Mouse (Mus musculus) lung, adult 2 months (tissue): ENCODE measurements around the gene Ehmt2.
"Not testable (repeated sequence)": the region's sequence is repeated elsewhere in the genome, so short reads cannot be mapped to it uniquely, and the experiment has no call there.

Experiments
- CTCF ChIP-seq: fragments of 200-500 bp; IDR thresholded peaks from 2 replicates; pipeline ENCODE4 v1.5.1; 2011; ENCODE audit warnings: mild to moderate bottlenecking, low read length, control low read depth; ENCODE audit not compliant: insufficient read depth
- POLR2A ChIP-seq: fragments of 200-500 bp; IDR thresholded peaks from 2 replicates; pipeline ENCODE4 v1.6.1; 2011; ENCODE audit warnings: low read depth, mild to moderate bottlenecking, control low read depth, low read length, borderline replicate concordance; ENCODE audit errors: extremely low read depth

- not testable (repeated sequence) for TF ChIP-seq CTCF, POLR2A
Measured at GRCm38 (mm10) chr17:34901948-34902347, 3.7 kb downstream of the Ehmt2 start.
